Mouse (Mus musculus): ENCODE results near the gene Pax5.

DNA sequence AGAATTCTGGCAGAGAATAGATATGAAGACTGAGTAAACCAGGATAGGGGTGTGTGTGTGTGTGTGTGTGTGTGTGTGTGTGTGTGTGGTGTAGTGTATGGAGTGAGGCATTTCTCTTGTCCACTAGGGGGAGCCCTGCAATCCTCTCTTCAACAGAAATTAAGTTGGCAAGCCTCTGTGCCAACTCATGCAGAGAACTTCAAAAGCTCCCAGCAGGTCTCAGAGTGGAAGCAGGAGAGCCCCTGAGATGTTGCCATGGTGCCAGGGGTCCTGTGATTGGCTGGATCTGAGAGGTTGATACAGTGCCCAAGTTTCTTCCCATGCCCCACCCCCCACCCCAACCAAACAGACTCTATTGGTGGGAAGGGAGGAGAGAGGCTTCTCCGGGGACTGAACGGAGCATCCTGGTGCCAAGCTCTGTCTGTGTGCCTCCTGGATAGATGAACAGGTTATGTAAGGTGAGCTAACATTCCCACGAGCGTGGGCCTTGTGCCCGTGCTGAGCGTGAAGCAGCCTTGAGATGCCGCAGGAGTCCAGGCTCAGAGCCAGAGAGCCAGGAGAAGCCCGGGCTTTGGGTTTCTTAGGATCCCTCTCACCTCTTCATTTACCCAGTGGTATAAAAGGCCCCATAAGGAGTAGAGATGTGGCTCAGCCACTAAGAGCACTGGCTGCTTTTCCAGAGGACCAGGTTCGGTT lies 153.6 kb downstream of the Pax5 start:
- no peak for TF ChIP-seq CTCF (IDR thresholded peaks at IDR 0.05; ENCODE audit: control insufficient read depth, insufficient read depth, low read length)
- TF ChIP-seq POLR2A (IDR thresholded peaks at IDR 0.05; ENCODE audit: borderline replicate concordance, control insufficient read depth, low read depth, low read length), result no peak

All from bone marrow, adult 2 months (tissue).